Comparison of ENCODE assay signal across 24 mouse cellular contexts in the genomic region with DNA sequence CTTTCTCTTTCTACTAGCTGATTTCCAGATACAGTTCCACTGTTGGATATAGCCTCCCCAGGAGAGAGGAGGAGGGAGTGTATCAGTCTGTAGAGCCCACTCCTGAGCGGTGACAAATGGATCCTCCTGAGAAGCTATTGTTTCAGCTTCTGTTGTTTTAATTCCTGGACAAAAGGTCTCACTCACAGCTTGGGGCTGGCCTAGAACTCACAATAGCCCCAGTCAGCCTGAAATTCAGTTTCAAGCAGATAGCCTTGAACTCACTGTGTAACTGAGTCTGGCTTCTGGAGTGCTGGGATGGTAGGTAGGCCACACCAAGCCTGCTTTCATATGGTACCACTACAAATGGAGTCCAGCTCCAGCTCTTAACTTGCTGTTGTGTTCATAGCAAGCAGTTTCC.
"Had no signal": no experiment of that assay in that cellular context is flagged by ENCODE, and none has a peak within 500 bp of the region (broad histone marks: within the 10 kb centered on the region; RNA-seq: fewer than 3 reads in every experiment).

No protein-coding gene starts in this region.

- DNase-seq: kidney, adult 18-20 months; kidney, adult 9 months; kidney, postnatal 14 days; kidney, postnatal 4 days; liver; liver, postnatal 0 days; lung, postnatal 36 days; midbrain, embryonic 14.5 days; right cerebral cortex, adult 18-20 months; right cerebral cortex, postnatal 14 days; right cerebral cortex, postnatal 4 days; thymus, adult 2 months; thymus, postnatal 14 days; thymus, postnatal 4 days had no signal

- ATAC-seq: liver, postnatal 0 days; lung, postnatal 0 days had no signal

- H3K9ac ChIP-seq: limb, embryonic 13.5 days; liver, embryonic 14.5 days; liver, postnatal 0 days; lung, embryonic 14.5 days; neural tube, embryonic 12.5 days; neural tube, embryonic 15.5 days; stomach, embryonic 15.5 days had no signal

- H3K4me3 ChIP-seq: limb, embryonic 10.5 days; limb, embryonic 13.5 days; megakaryocyte, embryonic 14.5 days; neural tube, embryonic 12.5 days; neural tube, embryonic 15.5 days; stomach, embryonic 15.5 days had no signal

- H3K4me2 ChIP-seq: limb, embryonic 13.5 days; lung, embryonic 14.5 days; midbrain, embryonic 11.5 days; neural tube, embryonic 12.5 days; neural tube, embryonic 15.5 days; stomach, embryonic 15.5 days had no signal

- H3K36me3 ChIP-seq: limb, embryonic 10.5 days; limb, embryonic 13.5 days; neural tube, embryonic 12.5 days; neural tube, embryonic 15.5 days; stomach, embryonic 15.5 days had no signal

- H3K9me3 ChIP-seq: limb, embryonic 10.5 days; limb, embryonic 13.5 days; megakaryocyte, embryonic 14.5 days; neural tube, embryonic 12.5 days; neural tube, embryonic 15.5 days; stomach, embryonic 15.5 days had no signal

- H3K27ac ChIP-seq: limb, embryonic 10.5 days; limb, embryonic 13.5 days; liver, embryonic 14.5 days; neural tube, embryonic 12.5 days; neural tube, embryonic 15.5 days; stomach, embryonic 15.5 days had no signal

- H3K4me1 ChIP-seq: limb, embryonic 10.5 days; limb, embryonic 13.5 days; neural tube, embryonic 12.5 days; neural tube, embryonic 15.5 days; stomach, embryonic 15.5 days had no signal

- H3K27me3 ChIP-seq: limb, embryonic 13.5 days; megakaryocyte, embryonic 14.5 days; neural tube, embryonic 12.5 days; neural tube, embryonic 15.5 days; stomach, embryonic 15.5 days had no signal
